Mouse (Mus musculus): ENCODE data around the gene Gcnt7.
A peak's percentile ranks its signal among the peaks of the same experiment; 100 is the strongest.

The Gcnt7 gene

DNA sequence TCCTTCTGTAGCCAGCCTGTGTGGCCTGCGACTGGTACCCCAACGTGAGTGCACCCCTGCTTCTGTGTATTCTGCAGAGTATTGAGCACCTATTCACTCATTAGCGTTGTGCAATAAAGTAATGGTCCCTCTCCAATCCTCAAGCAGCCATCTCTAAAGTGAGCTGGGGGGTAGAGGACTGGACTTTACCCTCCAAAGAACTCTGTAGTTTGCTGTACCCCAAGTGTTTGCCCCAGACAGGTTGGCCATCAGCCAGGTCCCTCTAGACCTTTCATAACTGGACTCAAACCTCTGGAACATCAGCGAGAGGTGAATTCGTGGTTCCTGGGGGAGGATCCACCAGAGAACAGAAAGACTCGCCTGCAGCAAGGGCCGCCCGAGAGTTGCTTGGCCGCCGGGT lies 5.9 kb downstream of the Gcnt7 start:
- no peak for DNase-seq

GRCm38 (mm10) chr2:172452031-172452430 lies 6.4 kb downstream of the Gcnt7 start:
- DNase-seq = no peak

DNA sequence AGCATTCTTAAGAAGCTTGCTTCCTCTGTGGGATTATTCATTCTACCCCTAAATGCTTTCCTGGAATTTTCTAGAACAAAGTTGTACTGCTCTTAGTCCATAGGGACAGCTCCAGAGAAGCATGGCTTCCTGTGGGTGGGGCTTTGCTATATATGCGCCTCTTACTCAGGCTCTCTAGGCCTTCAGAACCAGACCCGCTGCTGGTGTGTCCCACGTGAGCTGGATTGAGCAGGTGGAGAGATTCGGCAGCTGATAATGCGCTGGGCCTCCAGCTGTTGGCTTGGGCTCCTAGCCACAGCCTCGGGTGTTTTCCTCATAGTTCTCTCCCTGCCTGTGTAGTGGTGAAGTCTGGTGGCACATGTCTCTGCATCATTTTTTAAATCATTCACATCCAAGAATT lies 7.8 kb downstream of the Gcnt7 start:
- no peak for DNase-seq

DNA sequence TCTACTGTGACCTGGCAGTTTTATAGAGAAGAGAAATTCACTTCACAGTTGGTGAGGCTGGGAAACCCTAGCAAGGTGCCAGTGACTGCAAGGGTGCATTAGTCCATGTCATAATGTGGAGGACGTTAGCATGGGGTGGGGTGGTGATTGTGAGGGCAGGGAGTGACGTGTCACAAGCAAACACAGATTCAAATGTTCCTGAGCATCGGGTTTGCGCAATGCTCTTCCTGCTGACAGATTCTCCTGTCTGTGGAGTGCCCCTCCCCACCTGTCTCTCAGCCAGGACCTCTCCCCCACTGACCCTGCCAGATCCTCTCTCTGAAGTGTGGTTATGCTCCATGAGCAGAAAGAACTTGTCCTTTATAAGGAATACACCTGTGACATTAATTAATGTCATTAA lies 10.1 kb downstream of the Gcnt7 start:
- no peak for DNase-seq

DNA sequence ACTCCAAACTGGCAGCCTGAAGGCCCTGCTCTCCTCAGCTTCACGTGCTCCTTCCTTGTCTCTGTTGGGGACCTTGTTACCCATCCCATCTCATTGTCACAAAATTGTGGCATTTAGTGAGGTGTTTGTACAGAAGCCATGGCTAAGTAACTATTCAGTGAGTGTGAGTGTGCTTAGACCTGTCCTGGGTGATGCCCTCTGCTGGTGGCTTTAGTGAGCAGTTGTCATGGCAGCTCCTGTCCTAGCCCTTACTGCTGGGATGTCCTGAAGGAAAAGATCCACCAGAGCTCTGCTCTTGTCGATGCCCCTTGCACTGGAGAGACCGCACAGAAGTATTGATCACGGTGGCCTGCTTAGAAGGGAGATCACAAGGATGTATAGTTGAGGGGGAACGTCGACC lies 11.1 kb downstream of the Gcnt7 start:
- DNase-seq = no peak

DNA sequence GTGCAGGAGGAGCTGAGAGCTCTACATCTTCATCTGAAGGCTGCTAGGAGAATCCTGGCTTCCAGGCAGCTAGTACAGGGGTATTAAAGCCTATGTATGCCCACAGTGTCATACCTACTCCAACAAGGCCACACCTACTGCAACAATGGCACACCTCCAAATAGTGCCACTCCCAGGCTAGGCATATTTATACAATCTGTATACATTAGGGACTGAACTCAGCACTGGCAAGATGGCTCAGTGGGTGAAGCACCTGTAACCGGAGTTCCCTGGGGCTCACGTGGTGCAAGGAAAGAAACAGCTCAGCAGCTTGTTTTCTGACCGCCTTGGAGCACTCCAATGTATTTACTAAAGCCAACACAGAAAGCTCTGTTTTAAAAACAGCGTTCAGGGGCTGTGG lies 12.8 kb downstream of the Gcnt7 start:
- no peak for DNase-seq

DNA sequence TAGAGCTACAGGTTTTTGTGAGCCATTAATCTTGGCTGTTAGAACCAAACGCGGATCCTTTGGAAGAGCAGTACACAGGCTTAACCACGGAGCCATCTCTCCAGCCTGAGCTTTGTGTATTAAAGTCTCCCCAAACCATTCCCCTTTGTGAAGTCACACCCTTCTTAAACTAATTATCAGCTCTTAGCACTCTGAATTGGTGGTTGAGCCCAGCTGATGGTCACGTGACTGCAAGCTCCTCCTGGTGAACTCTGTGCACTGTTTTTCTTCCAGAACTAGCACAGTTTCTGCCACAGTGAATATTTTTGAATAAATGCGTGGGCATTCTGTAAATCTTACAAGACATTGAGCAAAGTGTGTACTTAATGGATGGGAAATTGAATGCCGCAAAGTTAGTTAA lies 17.2 kb downstream of the Gcnt7 start:
- no peak for DNase-seq

DNA sequence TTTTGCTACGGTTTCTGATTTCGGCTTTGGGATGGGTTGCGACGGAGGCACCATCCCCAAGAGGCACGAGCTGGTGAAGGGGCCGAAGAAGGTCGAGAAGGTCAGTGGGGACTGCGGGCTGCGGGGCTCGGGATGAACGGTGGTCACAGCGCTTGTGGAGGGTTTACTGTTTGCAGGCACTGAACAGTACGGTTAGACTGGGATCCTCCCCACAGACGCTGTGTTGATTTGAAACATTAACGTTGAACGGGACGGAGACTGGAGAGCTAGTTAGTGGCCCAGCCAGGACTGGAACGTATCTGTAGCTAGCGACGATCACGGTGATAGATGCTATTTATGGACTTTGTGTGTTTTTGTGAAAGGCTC lies 17.8 kb downstream of the Gcnt7 start:
- DNase-seq = no peak

GRCm38 (mm10) chr2:172439843-172440639 lies 18.4 kb downstream of the Gcnt7 start, which contains the start of gene Rtf2:
TSS of gene Rtf2 (plus strand) at chr2:172440556.
- peak; percentile 100 for DNase-seq

- DNase-seq = peak; percentile 92
These were observed 20.9 kb downstream of the Gcnt7 start for GRCm38 (mm10) chr2:172437371-172437952.

- DNase-seq = no peak
These were observed 24.6 kb downstream of the Gcnt7 start for GRCm38 (mm10) chr2:172433746-172434145.

GRCm38 (mm10) chr2:172430609-172431008 lies 27.8 kb downstream of the Gcnt7 start:
- DNase-seq = peak; percentile 93

- no peak for DNase-seq
These were observed 40.2 kb downstream of the Gcnt7 start for GRCm38 (mm10) chr2:172418208-172418607.

GRCm38 (mm10) chr2:172416876-172417275 lies 41.5 kb downstream of the Gcnt7 start:
- no peak for DNase-seq

DNA sequence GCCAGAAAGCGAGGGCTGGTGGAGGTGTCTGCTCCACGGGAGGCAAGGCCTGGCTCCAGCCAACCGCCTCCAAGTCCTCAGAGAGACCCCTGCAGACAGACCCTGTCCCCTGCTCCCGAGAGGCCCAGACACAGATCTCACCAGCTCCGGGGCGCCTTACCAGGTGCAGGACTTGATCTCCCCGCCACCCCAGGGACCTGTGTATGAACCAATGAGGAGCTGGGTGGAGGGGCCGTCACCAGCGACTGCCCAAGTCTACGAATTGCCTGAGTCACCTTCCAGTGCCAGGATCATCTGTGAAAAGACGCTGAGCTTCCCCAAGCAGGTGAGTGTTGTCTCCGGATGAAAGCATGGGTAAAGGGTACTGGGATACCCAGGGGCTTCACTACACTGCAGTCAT lies 42.2 kb downstream of the Gcnt7 start:
- no peak for DNase-seq

DNA sequence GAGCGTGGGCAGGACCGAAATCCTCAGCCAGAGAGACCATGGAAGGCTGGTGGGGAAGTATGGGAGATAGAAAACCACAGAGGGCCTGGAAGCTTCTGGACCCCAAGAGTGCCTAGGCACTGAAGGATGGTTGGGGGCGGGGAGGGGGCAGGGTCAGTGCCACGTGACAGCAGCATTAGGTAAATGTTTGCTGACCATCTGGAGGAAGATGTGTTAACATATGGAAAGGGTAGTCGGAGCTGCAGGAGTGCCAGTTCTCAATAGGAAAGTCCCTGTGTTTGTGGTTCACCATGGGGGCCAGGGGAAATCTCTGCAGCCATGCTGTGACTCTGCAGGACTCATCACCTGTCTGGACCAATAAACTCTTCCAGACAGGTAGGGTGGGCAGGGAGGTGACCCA lies 44.5 kb downstream of the Gcnt7 start:
- DNase-seq = no peak

- DNase-seq = no peak
These were observed 45.1 kb downstream of the Gcnt7 start for GRCm38 (mm10) chr2:172413273-172413672.

DNA sequence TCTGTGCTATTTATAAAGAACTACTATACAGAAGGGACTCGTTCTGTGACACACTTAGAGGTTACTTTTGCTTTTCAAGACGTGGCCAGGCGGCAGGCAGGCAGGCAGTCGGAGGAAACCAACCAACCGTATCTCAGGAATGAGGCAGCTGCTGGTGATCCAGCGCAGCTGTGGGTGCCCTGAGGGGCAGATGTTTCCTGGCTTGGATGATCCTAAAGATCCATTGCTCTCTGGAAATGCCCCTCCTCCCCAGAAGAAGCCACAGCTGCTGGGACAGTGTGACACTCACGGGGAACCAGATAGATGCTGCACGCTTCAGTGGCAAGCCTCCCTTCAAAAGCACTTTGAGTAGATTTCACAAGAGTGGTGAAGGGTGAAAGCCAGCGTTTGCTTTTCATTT lies 45.9 kb downstream of the Gcnt7 start:
- DNase-seq = no peak

GRCm38 (mm10) chr2:172411091-172411490 lies 47.3 kb downstream of the Gcnt7 start:
- DNase-seq = no peak

DNA sequence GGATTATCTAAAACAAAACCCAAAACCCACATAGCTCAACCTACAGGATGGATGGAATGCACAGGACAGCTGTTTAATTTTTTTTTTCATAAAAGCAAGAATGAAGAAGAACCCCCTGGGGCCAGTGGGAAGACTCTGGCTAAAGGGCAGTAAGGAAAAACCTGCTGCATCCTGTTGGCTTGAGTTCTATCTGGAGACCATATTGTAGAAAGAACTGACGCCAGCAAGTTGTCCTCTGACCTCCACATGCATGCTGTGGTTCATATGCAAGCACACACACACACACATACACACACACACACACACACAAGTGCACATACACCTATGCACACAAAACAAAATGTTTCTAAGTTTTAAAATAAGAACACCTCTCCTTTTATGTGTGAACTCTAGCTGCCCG lies 47.7 kb downstream of the Gcnt7 start:
- no peak for DNase-seq

- no peak for DNase-seq
These were observed 50.9 kb downstream of the Gcnt7 start for GRCm38 (mm10) chr2:172407499-172407898.

DNA sequence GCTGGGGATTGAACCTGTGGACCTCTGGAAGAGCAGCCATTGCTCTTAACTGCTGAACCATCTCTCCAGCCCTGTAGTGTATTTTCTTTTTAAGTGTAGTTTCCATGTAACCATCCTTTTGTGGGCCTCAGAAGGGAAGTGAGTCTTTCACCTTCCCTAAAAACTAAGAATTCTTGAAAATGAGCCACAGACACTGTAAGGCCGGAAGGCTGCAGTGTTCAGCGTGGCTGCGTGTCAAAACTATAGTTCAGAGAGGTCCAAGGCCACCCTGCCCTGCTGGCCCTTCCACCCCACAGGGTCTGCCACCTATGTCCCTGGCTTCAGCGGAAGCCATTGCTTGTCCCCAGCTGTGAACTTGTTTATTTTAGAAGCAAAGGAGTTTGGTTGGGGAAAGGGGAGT lies 52.2 kb downstream of the Gcnt7 start:
- no peak for DNase-seq

- no peak for DNase-seq
These were observed 53.4 kb downstream of the Gcnt7 start for GRCm38 (mm10) chr2:172405011-172405410.

DNA sequence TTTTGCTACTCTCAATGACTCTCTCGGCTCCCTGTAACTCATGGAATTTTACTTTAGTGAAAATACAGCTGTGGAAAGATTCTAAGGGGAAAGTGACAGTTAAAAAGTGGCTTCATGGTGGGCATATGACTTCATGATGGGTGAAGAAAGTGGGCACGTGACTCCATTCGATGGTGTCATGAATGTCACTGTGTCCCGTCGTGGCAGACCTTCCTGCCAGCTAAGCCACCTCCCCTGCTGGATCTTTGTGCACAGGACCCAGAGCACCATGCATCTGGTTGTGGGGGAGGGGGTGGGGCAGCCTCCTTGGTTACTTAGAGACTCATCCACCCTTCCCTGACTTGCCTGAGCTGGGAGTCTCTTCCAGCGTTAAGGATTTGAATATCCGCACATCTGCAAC lies 54.2 kb downstream of the Gcnt7 start:
- no peak for DNase-seq
